Mouse (Mus musculus) forelimb bud, embryonic 11.5 days (tissue): ENCODE measurements around the gene Prelid3b.
A peak's percentile ranks its signal among the peaks of the same experiment; 100 is the strongest.

Experiments
- DNase-seq: peaks from one replicate; pipeline ENCODE4 v3.0.0-alpha.2; 2012; ENCODE audit warnings: low read depth, low spot score

The Prelid3b gene

GRCm38 (mm10) chr2:174463370-174463769, 9.5 kb downstream of the Prelid3b start:
- DNase-seq: no peak

- DNase-seq: no peak
Observed at GRCm38 (mm10) chr2:174459365-174459764, 13.5 kb downstream of the Prelid3b start.

DNA sequence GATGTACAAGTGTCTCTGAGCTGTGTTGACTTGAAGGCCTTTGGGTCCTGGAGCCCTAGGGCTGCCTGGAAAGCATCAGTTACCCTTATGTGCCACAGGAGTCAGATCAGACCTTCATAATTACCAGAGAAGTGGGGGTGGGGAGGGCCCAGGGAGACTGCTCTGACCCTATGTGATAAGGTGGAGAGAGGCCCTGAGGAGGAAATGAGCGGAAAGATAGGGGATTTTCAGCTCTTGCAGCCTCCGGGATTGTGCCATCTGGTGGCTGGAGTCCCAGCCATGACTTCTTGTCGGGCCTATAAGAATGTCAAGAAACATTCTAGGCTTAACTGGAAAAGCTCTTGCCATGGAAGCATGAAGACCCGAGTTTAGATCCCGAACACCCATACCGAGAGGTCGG, 19.2 kb downstream of the Prelid3b start:
- no peak for DNase-seq

GRCm38 (mm10) chr2:174450353-174450752, 22.5 kb downstream of the Prelid3b start, which contains the start of gene Tubb1:
Gene Tubb1 (plus strand): TSS chr2:174450695.
- DNase-seq: no peak

- DNase-seq: no peak
Observed at GRCm38 (mm10) chr2:174448405-174448804, 24.5 kb downstream of the Prelid3b start.

DNA sequence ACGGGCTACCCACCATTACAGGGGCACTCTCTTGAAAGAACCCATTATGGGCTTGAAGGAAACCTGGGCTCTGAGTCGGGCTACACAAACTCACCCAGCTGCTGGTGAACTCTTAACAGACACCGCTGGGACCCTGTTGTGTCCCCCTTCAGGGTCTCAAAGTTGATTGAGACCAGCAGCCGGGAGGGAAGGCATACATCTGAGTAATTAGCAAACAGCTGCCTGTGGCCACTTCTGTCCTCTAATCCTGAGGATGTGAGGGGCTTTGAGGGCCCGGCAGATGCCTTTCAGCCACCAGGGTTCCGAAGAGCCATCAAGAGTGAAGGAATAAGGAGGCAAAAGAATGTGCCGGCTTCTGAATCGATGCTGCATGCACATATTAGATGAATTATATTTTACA, 26.0 kb downstream of the Prelid3b start:
- DNase-seq: no peak

DNA sequence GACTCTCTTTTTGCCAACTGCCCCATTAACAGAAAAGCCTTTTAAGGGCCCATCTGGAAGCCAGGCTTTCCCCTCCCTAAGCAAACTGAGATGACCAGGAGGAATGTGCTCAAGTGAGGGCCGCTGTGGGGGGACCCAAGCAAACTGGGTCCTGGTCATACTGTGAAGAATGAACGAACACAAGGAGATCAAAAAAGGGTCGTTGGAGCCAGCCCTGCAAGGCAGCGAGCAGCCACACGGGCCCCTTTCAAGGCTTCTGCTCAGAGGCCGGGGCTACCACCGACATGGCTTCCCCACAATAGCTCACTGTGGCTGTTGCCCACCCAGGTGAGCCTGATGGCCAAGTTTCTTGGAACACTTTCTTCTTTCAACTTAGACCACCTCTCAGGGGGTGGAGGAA, 26.4 kb downstream of the Prelid3b start:
- DNase-seq: no peak

GRCm38 (mm10) chr2:174445018-174445417, 27.9 kb downstream of the Prelid3b start:
- no peak for DNase-seq

DNA sequence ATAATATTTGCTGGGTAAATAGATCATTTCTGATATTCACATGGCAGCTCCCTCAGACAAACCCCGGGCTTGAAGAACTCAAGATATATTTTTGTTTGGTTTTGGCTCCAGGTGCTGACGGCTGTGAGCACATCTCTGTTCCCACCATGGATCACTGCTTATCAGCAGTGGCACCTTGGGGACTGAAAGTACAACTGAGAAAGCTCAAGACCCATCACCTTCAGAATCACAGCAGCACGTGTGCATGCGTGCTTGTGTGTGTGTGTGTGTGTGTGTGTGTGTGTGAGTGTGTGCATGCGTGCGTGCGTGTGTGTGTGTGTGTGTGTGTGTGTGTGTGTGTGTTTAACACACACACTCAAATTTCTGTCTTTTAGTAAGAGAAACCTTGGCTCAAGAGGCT, 28.5 kb downstream of the Prelid3b start:
- no peak for DNase-seq

DNA sequence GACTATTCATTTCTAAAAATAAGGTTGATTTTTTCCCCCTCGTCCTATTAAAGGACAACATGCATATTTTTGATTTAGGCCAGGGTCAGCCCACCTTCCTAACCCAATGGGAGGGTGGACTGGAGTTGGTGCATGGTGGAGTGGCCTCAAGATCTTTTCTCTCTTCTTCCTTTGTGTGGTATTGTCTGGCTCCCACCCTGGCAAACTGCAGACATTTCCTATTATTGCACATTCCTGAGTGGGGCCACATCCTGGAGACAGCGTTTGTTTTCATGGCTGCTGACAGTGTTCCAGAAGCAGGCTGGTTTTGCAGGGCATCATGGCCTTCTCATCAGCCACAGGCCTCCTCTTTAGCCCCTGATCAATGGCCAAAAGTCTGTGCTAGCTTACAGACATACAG, 29.8 kb downstream of the Prelid3b start:
- no peak for DNase-seq

DNA sequence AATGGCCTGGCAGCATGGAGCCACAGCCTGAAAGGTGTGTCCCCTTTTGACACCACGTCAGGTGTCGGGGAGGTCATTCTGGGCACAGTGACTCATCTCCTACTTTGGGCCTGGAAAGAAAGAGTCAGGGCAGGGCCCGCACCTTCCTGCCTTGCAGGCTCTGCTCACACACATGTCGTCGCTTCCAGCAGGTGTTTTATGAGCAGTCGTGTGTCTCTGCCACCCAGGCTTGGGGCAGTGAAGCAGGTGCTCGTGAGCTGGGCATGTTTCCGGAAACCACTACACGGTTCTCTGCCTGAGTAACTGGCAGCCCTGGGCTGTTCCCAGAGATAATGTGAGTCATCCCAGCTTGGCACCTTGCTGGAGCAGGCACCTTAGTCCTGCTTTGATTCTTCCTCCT, 30.4 kb downstream of the Prelid3b start:
- no peak for DNase-seq

GRCm38 (mm10) chr2:174441898-174442297, 31.0 kb downstream of the Prelid3b start:
- no peak for DNase-seq

- no peak for DNase-seq
Observed at GRCm38 (mm10) chr2:174439961-174440360, 32.9 kb downstream of the Prelid3b start.

GRCm38 (mm10) chr2:174439450-174439838, 33.4 kb downstream of the Prelid3b start:
- no peak for DNase-seq

DNA sequence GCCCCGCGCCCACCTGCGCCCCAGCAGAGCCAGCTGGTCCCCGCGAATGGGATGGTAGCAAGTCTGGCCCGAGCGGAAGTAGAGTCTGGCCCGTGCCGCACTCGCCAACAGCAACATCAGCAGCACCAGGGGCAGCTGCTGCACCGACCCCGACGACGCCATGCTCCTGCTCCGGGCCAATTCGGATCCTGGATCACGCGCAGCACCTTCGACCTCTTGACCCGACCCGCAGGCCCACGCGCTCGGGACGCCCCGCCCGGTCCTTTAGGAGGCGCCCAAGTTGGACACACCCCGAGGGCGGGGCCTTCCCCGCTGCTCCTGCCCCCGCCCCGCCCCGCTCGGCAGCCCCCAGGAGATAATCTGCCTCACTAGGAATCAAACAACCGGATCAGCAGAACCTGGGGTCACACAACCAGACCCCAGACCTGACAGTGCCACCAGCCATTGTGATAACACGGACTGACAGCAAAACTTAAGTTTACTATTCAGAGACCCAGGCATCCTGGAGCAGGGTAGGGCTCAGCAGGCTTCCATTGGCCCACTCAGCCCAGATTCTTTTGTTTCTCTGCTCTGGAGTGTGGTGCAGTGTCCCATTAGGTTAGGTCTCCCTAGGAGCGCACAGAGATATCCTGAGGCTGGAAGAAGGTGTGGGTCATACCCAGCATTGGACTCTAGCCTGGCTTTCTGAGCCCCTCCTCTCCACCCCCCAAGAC, 34.0 kb downstream of the Prelid3b start, which contains the start of gene Ctsz:
Gene Ctsz (minus strand): TSS at position 303 of the 713 bp plus-strand sequence.
- DNase-seq: peak; percentile 43

- DNase-seq: no peak
Observed at GRCm38 (mm10) chr2:174438181-174438580, 34.7 kb downstream of the Prelid3b start.

- DNase-seq: no peak
Observed at GRCm38 (mm10) chr2:174437697-174437982, 35.2 kb downstream of the Prelid3b start.

DNA sequence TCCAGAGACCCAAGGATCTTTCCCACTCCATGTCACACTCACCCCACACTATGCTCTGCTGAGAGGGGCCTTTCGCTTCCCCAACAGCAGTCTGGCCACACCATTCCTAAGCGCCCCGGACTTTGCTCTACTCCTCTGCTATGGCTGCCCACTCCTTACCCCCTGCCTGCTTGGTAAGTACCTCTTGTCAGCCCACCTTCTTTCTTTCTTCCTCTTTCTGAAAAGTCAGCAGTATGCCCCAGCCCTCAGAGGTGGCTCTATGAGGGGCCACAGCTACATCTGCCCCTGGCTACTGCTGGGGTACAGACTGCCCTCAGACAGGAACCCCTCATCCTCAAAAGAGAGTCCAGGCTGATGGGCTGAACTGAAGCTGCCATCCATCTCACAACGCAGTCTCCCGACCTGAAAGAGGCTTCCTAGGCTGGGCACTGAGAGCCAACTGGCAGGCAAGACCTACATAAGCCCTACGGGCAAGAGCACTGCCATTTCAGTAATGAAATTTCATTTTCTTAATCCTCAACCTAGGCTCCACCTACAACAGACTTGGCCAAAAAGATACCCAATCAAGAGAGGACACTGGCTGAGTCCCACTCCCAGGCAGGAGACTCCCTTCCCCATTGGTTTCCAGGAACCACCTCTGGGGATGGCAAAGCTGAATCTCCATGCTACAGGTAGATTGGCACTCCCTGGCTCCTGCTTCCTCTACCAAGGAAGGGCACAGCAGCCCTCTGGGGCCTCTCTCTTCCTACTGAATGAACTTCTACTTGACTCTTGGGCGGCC, 35.8 kb downstream of the Prelid3b start:
- no peak for DNase-seq

DNA sequence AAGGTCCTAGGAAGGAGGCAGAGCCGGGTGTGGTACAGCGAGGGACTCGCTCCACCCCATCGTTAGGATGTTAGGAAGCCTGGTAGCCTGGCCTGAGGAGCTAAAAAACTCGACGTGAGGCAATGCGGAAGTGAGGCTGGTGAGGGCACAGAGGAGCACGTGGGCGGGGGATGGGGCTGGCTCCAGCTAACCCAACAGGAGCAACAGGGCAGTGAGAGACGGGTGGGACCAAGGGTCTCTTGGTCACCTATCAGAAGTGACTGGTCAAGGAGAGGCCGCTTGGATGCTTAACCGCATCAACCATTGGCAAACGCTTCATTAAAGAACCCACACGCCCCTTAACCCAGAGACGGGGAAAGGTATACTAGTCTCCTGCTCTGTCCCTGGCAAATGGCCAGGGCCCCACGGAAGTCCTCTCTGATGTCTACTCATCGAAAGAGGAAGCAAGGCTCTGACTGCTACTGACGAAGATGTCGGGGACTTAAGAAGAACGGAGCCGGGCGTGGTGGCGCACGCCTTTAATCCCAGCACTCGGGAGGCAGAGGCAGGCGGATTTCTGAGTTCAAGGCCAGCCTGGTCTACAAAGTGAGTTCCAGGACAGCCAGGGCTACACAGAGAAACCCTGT, 36.7 kb downstream of the Prelid3b start:
- no peak for DNase-seq

DNA sequence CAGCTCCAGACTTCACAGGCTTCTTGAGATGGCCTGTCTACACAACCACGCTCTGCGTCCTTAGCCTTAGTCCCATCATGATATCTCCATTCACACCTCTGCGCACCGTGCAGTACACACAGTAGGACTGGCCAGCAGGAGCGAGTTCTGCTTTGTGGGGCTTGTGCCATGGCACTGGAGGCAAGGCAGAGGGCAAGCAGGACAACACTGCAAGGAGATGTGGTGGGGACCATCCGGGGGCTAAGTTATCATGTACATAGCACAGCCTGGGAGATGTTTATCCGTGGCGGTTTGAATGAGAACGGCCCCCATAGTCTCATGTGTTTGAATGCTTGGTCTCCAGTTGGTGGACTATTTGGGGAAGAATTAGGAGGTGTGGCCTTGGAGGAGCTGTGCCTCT, 37.9 kb downstream of the Prelid3b start:
- DNase-seq: no peak

GRCm38 (mm10) chr2:174428996-174429591, 43.8 kb downstream of the Prelid3b start:
- DNase-seq: no peak

DNA sequence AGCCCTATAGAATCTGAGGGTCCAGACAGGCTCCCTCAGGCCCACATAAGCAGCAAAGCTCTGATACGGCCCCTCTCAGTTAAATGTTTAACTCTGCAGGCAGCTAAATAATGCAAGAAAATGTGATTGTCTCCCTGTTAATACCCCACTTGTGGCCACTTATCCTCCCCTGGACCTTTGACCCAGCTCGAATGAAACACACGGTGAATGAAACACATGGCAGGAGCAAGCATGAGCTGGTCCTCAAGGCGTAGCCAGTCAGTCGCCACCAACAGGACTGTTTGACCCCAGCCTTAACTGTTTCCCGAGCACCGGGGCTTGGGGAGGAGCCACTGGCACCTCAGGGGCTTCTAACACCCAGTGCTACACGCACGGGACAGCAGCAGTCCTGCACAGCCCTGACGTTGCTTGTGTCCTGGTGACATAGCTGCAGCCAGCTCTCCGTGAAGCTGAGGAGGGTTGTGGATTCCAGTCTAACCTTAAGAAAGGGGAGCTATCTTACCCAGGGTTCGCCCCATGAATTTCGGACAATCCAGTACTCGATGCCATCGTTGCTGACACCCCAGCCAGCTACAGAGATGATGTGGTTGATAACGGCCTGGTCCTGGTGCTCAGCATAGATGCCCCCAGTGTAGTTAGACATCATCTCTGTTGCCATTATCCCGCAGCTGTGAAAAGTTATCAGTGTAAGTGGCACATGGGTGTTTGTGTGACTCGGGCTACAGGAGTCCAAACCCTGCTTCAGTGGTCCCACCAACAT, 44.6 kb downstream of the Prelid3b start:
- no peak for DNase-seq
